Mouse (Mus musculus) G1E (cell line): ENCODE measurements at regions not wholly inside any gene's neighbourhood (a gene's known extent, or its start where the extent isn't known, plus 50 kb on each side); places are given as distances from the start of the nearest gene placed in this dataset.

Experiments
- CTCF ChIP-seq: IDR thresholded peaks from 2 replicates; pipeline ENCODE4 v1.5.1; 2012; ENCODE audit warnings: low read depth, low read length, inconsistent platforms, mixed read lengths
- TAL1 ChIP-seq: conservative IDR thresholded peaks from 2 replicates; pipeline ENCODE4 v1.6.1; 2012; ENCODE audit warnings: low read depth, low read length, inconsistent platforms, mixed read lengths

- no peak for TF ChIP-seq CTCF
- TF ChIP-seq TAL1: no peak
Observed at GRCm38 (mm10) chr1:164722054-164722453, 74.4 kb upstream of the Dpt start.
